Mouse (Mus musculus): ENCODE data around the gene Slc25a48.
A peak's percentile ranks its signal among the peaks of the same experiment; 100 is the strongest.

Slc25a48 gene

DNA sequence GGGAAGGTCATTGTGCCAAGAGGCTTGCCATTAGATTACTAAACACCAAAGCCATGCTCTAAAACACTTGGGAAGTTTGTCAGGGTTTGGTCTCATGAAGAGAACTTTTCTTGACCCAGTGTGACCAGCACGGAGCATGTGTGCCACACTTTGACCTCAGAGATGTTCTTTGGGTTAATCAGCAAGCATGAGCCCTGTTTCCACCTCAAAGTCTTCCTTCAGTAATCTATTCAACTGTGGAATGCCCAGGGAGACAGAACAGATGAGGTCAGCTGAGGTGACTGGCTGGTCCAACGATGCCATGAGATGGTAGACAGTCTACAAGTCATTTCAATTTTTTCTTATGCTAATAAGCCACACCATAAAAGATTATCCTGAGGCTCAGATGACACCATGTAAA is 71.6 kb downstream of the Slc25a48 start:
- DNase-seq (ENCODE audit: low read depth, low spot score): no peak

DNA sequence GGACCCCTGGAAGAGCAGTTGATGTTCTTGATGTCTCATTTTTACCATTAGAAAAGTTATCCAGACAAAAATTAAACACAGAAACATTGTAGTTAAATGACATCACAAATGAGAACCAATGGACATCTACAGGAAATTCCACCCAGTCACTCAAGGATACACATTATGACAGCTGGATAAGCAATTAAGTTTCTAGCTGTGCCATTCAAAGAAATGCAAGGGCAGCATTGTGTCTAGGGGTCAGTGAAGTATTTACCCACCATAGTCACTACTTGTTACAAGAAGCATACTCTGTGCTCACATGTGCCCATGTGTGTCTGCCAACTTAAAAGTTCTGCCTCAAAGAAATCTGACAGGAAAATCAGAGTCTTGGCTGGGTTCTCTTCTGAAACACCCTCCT is 75.4 kb downstream of the Slc25a48 start:
- DNase-seq (ENCODE audit: low read depth, low spot score): no peak

DNA sequence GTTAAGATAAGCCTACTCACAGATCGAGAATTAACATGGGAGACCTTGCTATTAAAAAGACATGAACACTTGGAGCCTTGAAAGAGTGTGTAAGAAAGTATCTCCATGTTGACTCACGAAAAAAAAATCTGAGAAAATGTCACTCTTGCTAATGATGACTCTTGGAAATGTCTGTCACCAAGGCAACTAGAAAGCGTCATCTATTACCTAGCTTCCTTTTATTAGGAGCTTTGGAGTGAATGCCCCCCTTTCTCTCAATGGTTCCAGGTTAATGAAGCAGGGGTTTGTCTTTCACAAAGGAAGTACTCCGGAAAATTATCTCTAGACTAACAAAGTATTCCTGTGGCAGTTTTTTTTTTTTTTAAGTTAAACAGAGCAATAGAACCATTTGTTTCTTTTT is 78.2 kb downstream of the Slc25a48 start:
- no peak for DNase-seq (ENCODE audit: low read depth, low spot score)

DNA sequence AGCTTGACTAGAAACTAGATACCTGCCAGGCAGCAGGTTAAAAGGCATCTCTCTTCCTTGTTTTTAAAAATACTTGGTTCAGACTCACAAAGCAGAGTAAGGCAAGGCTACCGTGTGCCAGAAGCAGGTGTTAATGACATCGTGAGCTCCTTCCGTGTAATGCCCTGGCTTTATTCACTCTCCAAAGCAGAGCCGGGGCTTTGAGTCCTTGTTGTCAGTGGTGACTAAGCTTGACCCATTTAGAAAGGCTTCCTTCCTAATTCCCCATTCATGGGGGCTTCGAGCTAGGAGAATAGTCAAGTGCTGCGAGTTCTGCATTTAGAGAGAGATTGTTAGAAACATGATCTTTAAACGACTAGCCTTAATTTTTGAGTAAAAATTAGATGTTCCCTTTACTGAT is 78.7 kb downstream of the Slc25a48 start:
- no peak for DNase-seq (ENCODE audit: low read depth, low spot score)

DNA sequence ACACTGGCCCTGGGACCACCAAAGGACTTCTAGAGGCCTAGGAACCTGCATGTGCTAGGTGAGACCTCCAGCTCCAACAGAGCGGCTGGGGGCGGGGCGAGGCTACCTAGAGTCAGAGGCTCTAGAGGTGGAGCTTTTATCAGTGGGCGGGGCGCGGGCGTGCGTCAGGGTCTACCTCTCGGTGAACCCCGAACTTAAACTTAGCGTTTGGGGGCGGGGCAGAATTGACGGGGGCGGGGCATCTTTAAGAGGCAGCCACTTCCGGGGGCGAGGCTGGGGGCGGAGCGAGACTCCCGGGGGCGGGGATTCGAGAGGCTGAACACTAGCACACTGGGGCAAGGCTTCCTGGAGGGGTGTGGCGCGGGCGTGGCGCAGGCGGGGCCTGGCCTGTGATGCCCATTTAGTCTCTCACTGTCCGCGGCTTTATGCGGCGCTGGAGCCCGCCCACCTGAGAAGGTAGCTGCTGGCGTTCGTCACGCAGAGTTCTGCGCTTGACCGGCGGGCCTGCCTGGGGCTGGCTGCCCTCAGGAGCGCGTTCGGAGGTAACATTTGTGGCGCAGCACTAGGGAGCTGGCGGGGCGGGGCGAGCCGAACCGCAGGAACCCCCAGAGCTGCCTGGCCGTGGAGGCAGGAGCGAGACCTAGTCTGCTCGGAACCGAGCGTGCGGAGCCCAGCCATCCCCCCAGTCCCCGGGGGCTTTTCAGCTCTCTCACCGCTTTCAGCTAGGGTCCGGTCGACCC is 84.1 kb downstream of the Slc25a48 start, which contains the start of gene Fbxl21:
Gene Fbxl21, plus strand, starts transcription at position 392 of the 740 bp plus-strand sequence.
- DNase-seq (ENCODE audit: low read depth, low spot score): peak; percentile 77

DNA sequence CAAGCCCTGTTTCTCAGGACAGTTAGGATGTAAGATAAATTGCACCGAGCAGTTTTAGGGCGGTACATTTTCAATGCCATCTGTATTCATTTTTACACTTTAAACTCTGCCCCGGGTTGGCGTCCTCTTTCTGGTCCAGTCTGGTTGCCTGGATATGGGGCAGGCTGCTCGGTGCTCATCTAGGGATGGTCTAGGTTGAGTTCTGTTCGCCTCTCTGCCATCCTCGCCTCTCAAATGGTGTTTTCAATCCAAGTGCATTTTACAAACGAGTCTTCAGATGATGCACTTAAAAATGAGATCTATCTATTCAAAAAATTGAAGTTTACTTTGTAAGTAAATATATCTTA is 84.6 kb downstream of the Slc25a48 start:
- DNase-seq (ENCODE audit: low read depth, low spot score): no peak
